Mouse (Mus musculus): ENCODE results near the gene Akap13. TPM values are rescaled to one million over a fixed set of nuclear protein-coding genes. Genes with fewer than 3 reads are reported as not detected.

Gene Akap13
- polyA plus RNA-seq, 1 experiment from 2014 or later = 46.1 TPM

- no peak overlapping the region for H3K4me2 ChIP-seq (replicated peaks)
- no peak overlapping the region for H3K4me3 ChIP-seq (replicated peaks)
- H3K36me3 ChIP-seq = no peaks in the 10 kb centered on the region
- H3K9ac ChIP-seq = no peak overlapping the region
- ATAC-seq (ENCODE audit: insufficient number of reproducible peaks, low FRiP score, low TSS enrichment, low read depth) = no peak; the same call in 1 of the 2 replicates
- H3K27ac ChIP-seq (replicated peaks) = 0 out of 2 replicates have a peak overlapping the region, but pooled peaks have one; percentile 34
- peaks cover 22% of the 10 kb centered on the region for H3K4me1 ChIP-seq
- H3K27me3 ChIP-seq = no peaks in the 10 kb centered on the region
- WGBS = 56% methylated on average over 3 of the region's 3 CpGs
- H3K9me3 ChIP-seq (replicated peaks) = no peaks in the 10 kb centered on the region
Measured at GRCm38 (mm10) chr7:75521199-75521598, 65.9 kb downstream of the Akap13 start.

GRCm38 (mm10) chr7:75522226-75522625 lies 66.9 kb downstream of the Akap13 start:
- 80% methylated on average over 3 of the region's 3 CpGs for WGBS

GRCm38 (mm10) chr7:75524789-75525569 lies 69.6 kb downstream of the Akap13 start:
- no peak for ATAC-seq (ENCODE audit: insufficient number of reproducible peaks, low FRiP score, low TSS enrichment, low read depth)
- peaks cover 30% of the 10 kb centered on the region for H3K4me1 ChIP-seq
- H3K27ac ChIP-seq (replicated peaks) = no peak overlapping the region

More at GRCm38 (mm10) chr7:75522226-75522625, 66.9 kb downstream of the Akap13 start:
- Histone ChIP-seq H3K36me3 (no peaks in the 10 kb centered on the region), H3K27me3 (no peaks in the 10 kb centered on the region), H3K4me1 (peaks cover 29% of the 10 kb centered on the region), H3K4me2 (replicated peaks) (no peak overlapping the region), H3K9ac (no peak overlapping the region), H3K4me3 (replicated peaks) (no peak overlapping the region), H3K9me3 (replicated peaks) (no peaks in the 10 kb centered on the region), H3K27ac (replicated peaks) (no peak overlapping the region)
- no peak for ATAC-seq (ENCODE audit: insufficient number of reproducible peaks, low FRiP score, low TSS enrichment, low read depth)

GRCm38 (mm10) chr7:75525716-75526401 lies 70.5 kb downstream of the Akap13 start:
- ATAC-seq (ENCODE audit: insufficient number of reproducible peaks, low FRiP score, low TSS enrichment, low read depth) = no peak
- H3K27me3 ChIP-seq = no peaks in the 10 kb centered on the region
- no peak overlapping the region for H3K4me2 ChIP-seq (replicated peaks)
- H3K9ac ChIP-seq = no peak overlapping the region
- no peaks in the 10 kb centered on the region for H3K9me3 ChIP-seq (replicated peaks)
- H3K4me1 ChIP-seq = peaks cover 28% of the 10 kb centered on the region
- 53% methylated on average over 4 of the region's 4 CpGs for WGBS
- H3K27ac ChIP-seq (replicated peaks) = no peak overlapping the region
- no peaks in the 10 kb centered on the region for H3K36me3 ChIP-seq
- H3K4me3 ChIP-seq (replicated peaks) = no peak overlapping the region

More at GRCm38 (mm10) chr7:75524789-75525569, 69.6 kb downstream of the Akap13 start:
- Histone ChIP-seq H3K4me3 (replicated peaks) (no peak overlapping the region), H3K27me3 (no peaks in the 10 kb centered on the region), H3K36me3 (no peaks in the 10 kb centered on the region), H3K4me2 (replicated peaks) (no peak overlapping the region), H3K9ac (no peak overlapping the region), H3K9me3 (replicated peaks) (no peaks in the 10 kb centered on the region)

GRCm38 (mm10) chr7:75528751-75529150 lies 73.4 kb downstream of the Akap13 start:
- no peaks in the 10 kb centered on the region for H3K36me3 ChIP-seq

GRCm38 (mm10) chr7:75529857-75530437 lies 74.6 kb downstream of the Akap13 start:
- WGBS = 75% methylated on average over 7 of the region's 7 CpGs
- H3K9me3 ChIP-seq (replicated peaks) = no peaks in the 10 kb centered on the region
- H3K27ac ChIP-seq (replicated peaks) = no peak overlapping the region

More at GRCm38 (mm10) chr7:75528751-75529150, 73.4 kb downstream of the Akap13 start:
- H3K4me1 ChIP-seq = peaks cover 22% of the 10 kb centered on the region
- ATAC-seq (ENCODE audit: insufficient number of reproducible peaks, low FRiP score, low TSS enrichment, low read depth) = no peak
- no peak overlapping the region for H3K4me2 ChIP-seq (replicated peaks)
- no peaks in the 10 kb centered on the region for H3K27me3 ChIP-seq
- H3K9me3 ChIP-seq (replicated peaks) = no peaks in the 10 kb centered on the region
- WGBS = 76% methylated on average over 4 of the region's 4 CpGs
- H3K9ac ChIP-seq = no peak overlapping the region
- H3K27ac ChIP-seq (replicated peaks) = no peak overlapping the region
- H3K4me3 ChIP-seq (replicated peaks) = no peak overlapping the region

GRCm38 (mm10) chr7:75530642-75531041 lies 75.3 kb downstream of the Akap13 start:
- ATAC-seq (ENCODE audit: insufficient number of reproducible peaks, low FRiP score, low TSS enrichment, low read depth) = no peak
- Histone ChIP-seq H3K27ac (replicated peaks) (no peak overlapping the region), H3K9ac (no peak overlapping the region), H3K36me3 (no peaks in the 10 kb centered on the region), H3K4me2 (replicated peaks) (no peak overlapping the region), H3K27me3 (no peaks in the 10 kb centered on the region), H3K9me3 (replicated peaks) (no peaks in the 10 kb centered on the region), H3K4me1 (peaks cover 15% of the 10 kb centered on the region), H3K4me3 (replicated peaks) (no peak overlapping the region)
- 74% methylated on average over 3 of the region's 3 CpGs for WGBS

More at GRCm38 (mm10) chr7:75529857-75530437, 74.6 kb downstream of the Akap13 start:
- Histone ChIP-seq H3K27me3 (no peaks in the 10 kb centered on the region), H3K36me3 (no peaks in the 10 kb centered on the region), H3K9ac (no peak overlapping the region), H3K4me2 (replicated peaks) (no peak overlapping the region), H3K4me3 (replicated peaks) (no peak overlapping the region), H3K4me1 (peaks cover 20% of the 10 kb centered on the region)
- ATAC-seq (ENCODE audit: insufficient number of reproducible peaks, low FRiP score, low TSS enrichment, low read depth) = no peak

- no peaks in the 10 kb centered on the region for H3K9me3 ChIP-seq (replicated peaks)
- H3K4me2 ChIP-seq (replicated peaks) = no peak overlapping the region
- no peak overlapping the region for H3K27ac ChIP-seq (replicated peaks)
- H3K36me3 ChIP-seq = no peaks in the 10 kb centered on the region
- no peak for ATAC-seq (ENCODE audit: insufficient number of reproducible peaks, low FRiP score, low TSS enrichment, low read depth)
- H3K4me1 ChIP-seq = no peaks in the 10 kb centered on the region
- H3K27me3 ChIP-seq = no peaks in the 10 kb centered on the region
- 84% methylated on average over 5 of the region's 5 CpGs for WGBS
- no peak overlapping the region for H3K4me3 ChIP-seq (replicated peaks)
- H3K9ac ChIP-seq = no peak overlapping the region
Measured at GRCm38 (mm10) chr7:75533079-75533478, 77.7 kb downstream of the Akap13 start.

- no peak for ATAC-seq (ENCODE audit: insufficient number of reproducible peaks, low FRiP score, low TSS enrichment, low read depth)
- H3K27ac ChIP-seq (replicated peaks) = no peak overlapping the region
- H3K27me3 ChIP-seq = no peaks in the 10 kb centered on the region
- no peak overlapping the region for H3K9ac ChIP-seq
- WGBS = 80% methylated on average over 5 of the region's 5 CpGs
- H3K4me3 ChIP-seq (replicated peaks) = no peak overlapping the region
- H3K9me3 ChIP-seq (replicated peaks) = no peaks in the 10 kb centered on the region
- no peaks in the 10 kb centered on the region for H3K36me3 ChIP-seq
- H3K4me2 ChIP-seq (replicated peaks) = no peak overlapping the region
- H3K4me1 ChIP-seq = no peaks in the 10 kb centered on the region
Measured at GRCm38 (mm10) chr7:75536298-75536697, 81.0 kb downstream of the Akap13 start.

GRCm38 (mm10) chr7:75537567-75537966 lies 82.2 kb downstream of the Akap13 start:
- Histone ChIP-seq H3K27ac (replicated peaks) (no peak overlapping the region), H3K36me3 (no peaks in the 10 kb centered on the region), H3K27me3 (no peaks in the 10 kb centered on the region), H3K9ac (no peak overlapping the region), H3K4me3 (replicated peaks) (no peak overlapping the region), H3K4me1 (no peaks in the 10 kb centered on the region), H3K4me2 (replicated peaks) (no peak overlapping the region), H3K9me3 (replicated peaks) (no peaks in the 10 kb centered on the region)
- 89% methylated on average over 2 of the region's 2 CpGs for WGBS
- no peak for ATAC-seq (ENCODE audit: insufficient number of reproducible peaks, low FRiP score, low TSS enrichment, low read depth)

GRCm38 (mm10) chr7:75538513-75538912 lies 83.2 kb downstream of the Akap13 start:
- no peaks in the 10 kb centered on the region for H3K4me1 ChIP-seq
- no peaks in the 10 kb centered on the region for H3K27me3 ChIP-seq
- H3K36me3 ChIP-seq = no peaks in the 10 kb centered on the region
- no peak for ATAC-seq (ENCODE audit: insufficient number of reproducible peaks, low FRiP score, low TSS enrichment, low read depth)
- no peak overlapping the region for H3K4me2 ChIP-seq (replicated peaks)
- WGBS = 87% methylated on average over 3 of the region's 3 CpGs
- no peak overlapping the region for H3K4me3 ChIP-seq (replicated peaks)
- H3K9ac ChIP-seq = no peak overlapping the region
- no peak overlapping the region for H3K27ac ChIP-seq (replicated peaks)
- no peaks in the 10 kb centered on the region for H3K9me3 ChIP-seq (replicated peaks)

All from embryonic facial prominence, embryonic 15.5 days (tissue).